Mouse (Mus musculus): ENCODE measurements around the gene Cfap46.
A peak's percentile ranks its signal among the peaks of the same experiment; 100 is the strongest.

Cfap46 gene

GRCm38 (mm10) chr7:139683706-139684552, at the start of gene Cfap46:
Gene Cfap46 (minus strand): TSS chr7:139683817.
- DNase-seq: peak; percentile 99

- peak; percentile 96 for DNase-seq
Observed at GRCm38 (mm10) chr7:139731276-139731696, 47.7 kb upstream of the Cfap46 start.

GRCm38 (mm10) chr7:139727072-139727471, 43.5 kb upstream of the Cfap46 start:
- DNase-seq: no peak

GRCm38 (mm10) chr7:139725641-139726040, 42.0 kb upstream of the Cfap46 start:
- DNase-seq: peak; percentile 60

GRCm38 (mm10) chr7:139723986-139724385, 40.4 kb upstream of the Cfap46 start:
- DNase-seq: peak; percentile 53

GRCm38 (mm10) chr7:139721196-139721595, 37.6 kb upstream of the Cfap46 start:
- peak; percentile 66 for DNase-seq

- peak; percentile 81 for DNase-seq
Observed at GRCm38 (mm10) chr7:139717781-139718180, 34.2 kb upstream of the Cfap46 start.

GRCm38 (mm10) chr7:139711821-139712220, 28.2 kb upstream of the Cfap46 start:
- DNase-seq: peak; percentile 4

- peak; percentile 84 for DNase-seq
Observed at GRCm38 (mm10) chr7:139706411-139707120, 22.9 kb upstream of the Cfap46 start.

- peak; percentile 64 for DNase-seq
Observed at GRCm38 (mm10) chr7:139705781-139706180, 22.2 kb upstream of the Cfap46 start.

- DNase-seq: peak; percentile 60
Observed at GRCm38 (mm10) chr7:139705081-139705480, 21.5 kb upstream of the Cfap46 start.

GRCm38 (mm10) chr7:139703826-139704199, 20.2 kb upstream of the Cfap46 start:
- DNase-seq: no peak

- DNase-seq: peak; percentile 93
Observed at GRCm38 (mm10) chr7:139703146-139703825, 19.7 kb upstream of the Cfap46 start.

GRCm38 (mm10) chr7:139701651-139702301, 18.2 kb upstream of the Cfap46 start:
- peak; percentile 71 for DNase-seq

- peak; percentile 83 for DNase-seq
Observed at GRCm38 (mm10) chr7:139692641-139693294, 9.2 kb upstream of the Cfap46 start.

GRCm38 (mm10) chr7:139692211-139692610, 8.6 kb upstream of the Cfap46 start:
- DNase-seq: peak; percentile 51

- no peak for DNase-seq
Observed at GRCm38 (mm10) chr7:139685336-139685735, 1.7 kb upstream of the Cfap46 start.

GRCm38 (mm10) chr7:139684553-139684929, 924 bp upstream of the Cfap46 start:
- peak; percentile 99 for DNase-seq

GRCm38 (mm10) chr7:139681921-139682598, 1.6 kb downstream of the Cfap46 start:
- DNase-seq: no peak

- no peak for DNase-seq
Observed at GRCm38 (mm10) chr7:139676433-139676832, 7.2 kb downstream of the Cfap46 start.

GRCm38 (mm10) chr7:139666871-139667270, 16.7 kb downstream of the Cfap46 start:
- DNase-seq: no peak

- peak; percentile 94 for DNase-seq
Observed at GRCm38 (mm10) chr7:139663318-139663717, 20.3 kb downstream of the Cfap46 start.
